Mouse (Mus musculus): Measurements from ENCODE around the gene Tfb1m. TPM values are rescaled to one million over a fixed set of nuclear protein-coding genes. Genes with fewer than 3 reads are reported as not detected.
A peak's percentile ranks its signal among the peaks of the same experiment; 100 is the strongest.

Gene Tfb1m
- polyA plus RNA-seq, 1 experiment, result 35.6 TPM

DNA sequence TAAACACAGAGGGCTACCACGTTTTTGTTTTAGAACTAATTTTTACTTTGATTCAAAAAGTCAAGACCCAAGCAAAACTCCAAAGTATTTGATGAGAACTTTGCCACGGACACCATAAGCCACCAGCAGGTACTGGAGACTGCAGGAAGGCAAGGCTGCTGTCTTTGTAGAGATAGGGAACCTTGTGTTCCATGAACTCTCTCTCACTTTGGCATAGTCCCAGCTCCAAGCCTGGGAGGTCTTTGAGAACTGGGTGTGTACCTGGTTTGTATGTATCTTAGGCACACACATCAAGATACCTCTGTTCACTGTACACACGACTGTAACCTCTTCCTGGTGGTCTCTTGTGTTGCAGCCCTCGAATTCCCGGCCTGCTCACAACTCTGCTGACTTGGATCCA, 43.3 kb downstream of the Tfb1m start:
- Histone ChIP-seq H3K4me1 (ENCODE audit: control insufficient read depth, insufficient read depth, low read length) (no peaks in the 10 kb centered on the region), H3K27ac (ENCODE audit: control insufficient read depth, insufficient read depth, low read depth, low read length) (no peak overlapping the region), H3K27me3 (ENCODE audit: control insufficient read depth, insufficient read depth, low read length) (no peaks in the 10 kb centered on the region), H3K36me3 (ENCODE audit: control insufficient read depth, insufficient read depth, low read length) (peaks cover 1% of the 10 kb centered on the region; the same call in 1 of the 2 replicates), H3K4me3 (ENCODE audit: control insufficient read depth, low read depth, low read length) (no peak overlapping the region)
- TF ChIP-seq CTCF (IDR thresholded peaks at IDR 0.05; ENCODE audit: control insufficient read depth, insufficient read depth, insufficient replicate concordance, low read depth, low read length) (no peak), POLR2A (IDR thresholded peaks at IDR 0.05; ENCODE audit: control insufficient read depth, low read depth, low read length) (no peak)

DNA sequence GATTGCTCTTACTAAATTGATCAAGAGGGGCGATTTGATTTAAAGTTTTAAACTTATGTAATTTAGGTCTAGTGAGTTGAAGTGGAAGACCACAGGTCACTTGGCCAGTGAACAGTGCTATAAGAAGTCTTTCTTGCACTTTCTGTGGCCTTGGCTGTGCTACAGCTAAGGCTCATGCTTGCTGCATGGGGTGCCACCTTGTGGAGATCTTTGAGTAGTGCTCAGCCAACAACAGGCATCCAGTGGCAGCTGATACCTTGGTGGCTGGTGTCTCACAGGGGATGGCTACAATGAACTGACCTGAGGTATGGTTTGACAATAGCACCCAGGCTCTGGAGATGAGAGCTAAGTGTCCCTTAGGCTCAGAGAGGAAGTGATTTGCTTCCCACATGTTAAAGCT, 47.7 kb downstream of the Tfb1m start:
- H3K4me1 ChIP-seq (ENCODE audit: control insufficient read depth, insufficient read depth, low read length), result no peaks in the 10 kb centered on the region
- TF ChIP-seq CTCF (IDR thresholded peaks at IDR 0.05; ENCODE audit: control insufficient read depth, insufficient read depth, insufficient replicate concordance, low read depth, low read length) (peak; percentile 69; the same call in 1 of the 2 replicates), POLR2A (IDR thresholded peaks at IDR 0.05; ENCODE audit: control insufficient read depth, low read depth, low read length) (no peak)
- H3K36me3 ChIP-seq (ENCODE audit: control insufficient read depth, insufficient read depth, low read length), result no peaks in the 10 kb centered on the region
- H3K27me3 ChIP-seq (ENCODE audit: control insufficient read depth, insufficient read depth, low read length), result no peaks in the 10 kb centered on the region
- H3K4me3 ChIP-seq (ENCODE audit: control insufficient read depth, low read depth, low read length), result no peak overlapping the region
- H3K27ac ChIP-seq (ENCODE audit: control insufficient read depth, insufficient read depth, low read depth, low read length), result no peak overlapping the region

DNA sequence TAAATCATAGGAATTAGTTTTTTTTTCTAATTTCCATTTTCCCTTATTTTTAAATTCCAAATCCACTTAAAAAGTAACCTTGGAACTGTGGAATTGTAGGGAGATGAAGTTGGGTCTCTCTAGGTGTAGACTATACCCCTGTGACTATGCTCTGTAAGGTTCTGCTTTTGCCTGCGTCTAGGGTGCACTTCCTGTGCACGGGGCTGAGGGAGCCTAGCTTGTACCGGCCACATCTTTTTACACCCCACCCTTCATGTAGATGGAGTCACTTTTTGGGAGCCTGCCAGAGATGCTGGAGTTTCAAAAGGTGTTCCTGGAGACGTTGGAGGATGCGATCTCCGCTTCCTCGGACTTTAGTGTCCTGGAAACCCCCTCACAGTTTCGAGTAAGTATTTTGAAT, 51.1 kb downstream of the Tfb1m start:
- Histone ChIP-seq H3K4me1 (ENCODE audit: control insufficient read depth, insufficient read depth, low read length) (no peaks in the 10 kb centered on the region), H3K36me3 (ENCODE audit: control insufficient read depth, insufficient read depth, low read length) (no peaks in the 10 kb centered on the region), H3K27me3 (ENCODE audit: control insufficient read depth, insufficient read depth, low read length) (no peaks in the 10 kb centered on the region), H3K4me3 (ENCODE audit: control insufficient read depth, low read depth, low read length) (no peak overlapping the region), H3K27ac (ENCODE audit: control insufficient read depth, insufficient read depth, low read depth, low read length) (no peak overlapping the region)
- no peak for TF ChIP-seq POLR2A (IDR thresholded peaks at IDR 0.05; ENCODE audit: control insufficient read depth, low read depth, low read length)
- no peak for TF ChIP-seq CTCF (IDR thresholded peaks at IDR 0.05; ENCODE audit: control insufficient read depth, insufficient read depth, insufficient replicate concordance, low read depth, low read length)

DNA sequence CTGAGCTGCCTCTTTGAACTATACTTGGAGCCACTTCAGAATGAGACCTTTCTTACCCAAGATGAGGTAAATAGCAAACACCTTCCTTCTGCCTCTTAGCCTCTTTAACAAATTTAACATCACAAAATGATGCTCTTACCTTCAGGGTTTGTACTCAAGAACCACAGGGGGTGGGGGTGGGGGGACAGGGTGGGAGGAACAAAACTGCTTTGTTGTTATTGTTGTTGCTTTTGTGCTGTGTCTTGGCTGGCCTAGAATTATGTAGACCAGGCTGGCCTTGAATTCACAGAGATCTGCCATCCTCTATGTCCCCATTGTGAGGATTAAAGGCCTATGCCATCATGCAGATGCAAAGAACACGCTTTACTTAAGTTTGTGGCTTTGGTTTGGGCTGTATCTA, 51.9 kb downstream of the Tfb1m start:
- Histone ChIP-seq H3K27me3 (ENCODE audit: control insufficient read depth, insufficient read depth, low read length) (no peaks in the 10 kb centered on the region), H3K4me1 (ENCODE audit: control insufficient read depth, insufficient read depth, low read length) (no peaks in the 10 kb centered on the region), H3K27ac (ENCODE audit: control insufficient read depth, insufficient read depth, low read depth, low read length) (no peak overlapping the region), H3K36me3 (ENCODE audit: control insufficient read depth, insufficient read depth, low read length) (no peaks in the 10 kb centered on the region), H3K4me3 (ENCODE audit: control insufficient read depth, low read depth, low read length) (no peak overlapping the region)
- TF ChIP-seq POLR2A (IDR thresholded peaks at IDR 0.05; ENCODE audit: control insufficient read depth, low read depth, low read length) (no peak), CTCF (IDR thresholded peaks at IDR 0.05; ENCODE audit: control insufficient read depth, insufficient read depth, insufficient replicate concordance, low read depth, low read length) (no peak)

DNA sequence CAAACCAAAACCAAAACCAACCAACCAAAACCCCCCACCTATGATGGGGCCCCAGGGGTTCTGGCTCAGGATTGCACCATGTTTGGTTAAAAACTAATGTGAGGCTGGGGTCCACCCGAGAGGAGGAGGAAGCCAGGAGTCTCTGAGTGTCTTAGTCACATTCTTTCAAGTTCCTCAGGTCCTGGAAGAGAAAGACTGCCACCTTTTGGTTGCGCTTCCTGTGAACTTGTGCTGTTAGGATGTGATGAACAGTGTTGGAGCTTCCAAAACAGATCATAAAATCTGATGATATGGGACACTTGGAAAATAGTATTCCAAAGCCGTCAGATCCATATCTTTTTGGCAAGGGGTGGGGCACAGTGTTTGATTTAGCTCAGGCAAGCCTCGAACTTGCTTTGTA, 56.6 kb downstream of the Tfb1m start:
- no peak for TF ChIP-seq CTCF (IDR thresholded peaks at IDR 0.05; ENCODE audit: control insufficient read depth, insufficient read depth, insufficient replicate concordance, low read depth, low read length)
- TF ChIP-seq POLR2A (IDR thresholded peaks at IDR 0.05; ENCODE audit: control insufficient read depth, low read depth, low read length), result no peak
- H3K4me3 ChIP-seq (ENCODE audit: control insufficient read depth, low read depth, low read length), result no peak overlapping the region
- H3K36me3 ChIP-seq (ENCODE audit: control insufficient read depth, insufficient read depth, low read length), result no peaks in the 10 kb centered on the region
- no peaks in the 10 kb centered on the region for H3K27me3 ChIP-seq (ENCODE audit: control insufficient read depth, insufficient read depth, low read length)
- H3K4me1 ChIP-seq (ENCODE audit: control insufficient read depth, insufficient read depth, low read length), result no peaks in the 10 kb centered on the region
- no peak overlapping the region for H3K27ac ChIP-seq (ENCODE audit: control insufficient read depth, insufficient read depth, low read depth, low read length)

DNA sequence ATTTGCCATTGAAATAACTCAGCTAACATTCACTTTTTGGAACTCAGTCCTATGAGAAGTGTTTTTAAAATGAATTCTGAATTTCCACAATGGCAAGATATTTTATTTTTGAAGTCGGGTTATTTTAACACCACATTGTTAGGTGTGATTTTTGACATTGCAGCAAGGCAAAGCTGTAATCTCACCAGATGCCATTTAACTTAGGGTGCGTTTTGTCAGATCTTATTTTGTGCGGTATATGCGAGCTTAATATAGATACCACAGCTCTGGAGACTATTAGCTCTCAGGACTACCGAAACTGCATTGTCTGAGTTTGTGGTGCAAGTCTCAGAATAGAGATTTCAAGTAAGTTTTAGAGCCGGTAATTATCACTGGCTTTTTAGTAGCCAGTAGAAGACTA, 57.5 kb downstream of the Tfb1m start:
- Histone ChIP-seq H3K4me3 (ENCODE audit: control insufficient read depth, low read depth, low read length) (no peak overlapping the region), H3K36me3 (ENCODE audit: control insufficient read depth, insufficient read depth, low read length) (no peaks in the 10 kb centered on the region), H3K27ac (ENCODE audit: control insufficient read depth, insufficient read depth, low read depth, low read length) (no peak overlapping the region), H3K4me1 (ENCODE audit: control insufficient read depth, insufficient read depth, low read length) (no peaks in the 10 kb centered on the region), H3K27me3 (ENCODE audit: control insufficient read depth, insufficient read depth, low read length) (no peaks in the 10 kb centered on the region)
- no peak for TF ChIP-seq POLR2A (IDR thresholded peaks at IDR 0.05; ENCODE audit: control insufficient read depth, low read depth, low read length)
- no peak for TF ChIP-seq CTCF (IDR thresholded peaks at IDR 0.05; ENCODE audit: control insufficient read depth, insufficient read depth, insufficient replicate concordance, low read depth, low read length)

DNA sequence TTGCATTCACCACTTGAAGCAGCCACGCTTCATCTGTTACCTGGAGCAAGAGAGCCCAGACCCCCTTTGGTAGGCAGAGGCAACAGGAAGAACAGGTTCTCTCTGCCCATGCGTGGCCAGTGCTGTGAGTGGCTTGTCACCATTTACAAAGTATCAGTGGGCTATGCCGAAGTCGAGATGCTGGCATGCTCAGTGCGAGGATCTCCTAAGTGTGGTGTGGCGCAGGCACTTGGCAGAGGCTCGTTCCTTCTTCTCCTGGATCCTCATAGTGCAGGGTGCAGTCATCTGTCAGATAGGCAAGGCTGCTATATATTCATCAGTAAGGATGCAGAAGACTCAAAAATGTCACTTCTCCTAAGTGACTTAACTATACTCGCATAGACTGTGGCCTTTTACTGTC, 58.1 kb downstream of the Tfb1m start:
- Histone ChIP-seq H3K4me3 (ENCODE audit: control insufficient read depth, low read depth, low read length) (no peak overlapping the region), H3K27ac (ENCODE audit: control insufficient read depth, insufficient read depth, low read depth, low read length) (no peak overlapping the region), H3K36me3 (ENCODE audit: control insufficient read depth, insufficient read depth, low read length) (no peaks in the 10 kb centered on the region), H3K27me3 (ENCODE audit: control insufficient read depth, insufficient read depth, low read length) (no peaks in the 10 kb centered on the region), H3K4me1 (ENCODE audit: control insufficient read depth, insufficient read depth, low read length) (no peaks in the 10 kb centered on the region)
- TF ChIP-seq CTCF (IDR thresholded peaks at IDR 0.05; ENCODE audit: control insufficient read depth, insufficient read depth, insufficient replicate concordance, low read depth, low read length) (no peak), POLR2A (IDR thresholded peaks at IDR 0.05; ENCODE audit: control insufficient read depth, low read depth, low read length) (no peak)

DNA sequence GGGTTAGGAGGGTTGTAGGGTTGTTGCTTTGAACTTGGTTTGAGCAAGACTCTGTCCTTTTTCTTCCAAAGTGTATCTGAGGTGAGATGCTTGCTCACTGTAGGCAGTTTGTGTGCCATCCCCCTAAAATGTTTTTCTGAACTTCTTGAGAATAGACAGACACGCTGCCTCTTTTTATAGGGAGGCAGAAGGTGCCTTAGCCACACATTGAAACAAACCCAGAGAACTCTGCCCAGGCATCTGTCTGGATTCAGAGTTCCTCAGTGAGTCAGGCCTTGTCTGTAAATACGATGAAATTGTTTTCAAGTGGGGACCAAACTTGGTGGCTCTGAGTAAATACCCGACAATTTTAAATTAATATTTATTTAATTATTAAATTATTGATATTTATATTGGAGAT, 59.0 kb downstream of the Tfb1m start:
- H3K27me3 ChIP-seq (ENCODE audit: control insufficient read depth, insufficient read depth, low read length), result no peaks in the 10 kb centered on the region
- H3K36me3 ChIP-seq (ENCODE audit: control insufficient read depth, insufficient read depth, low read length), result no peaks in the 10 kb centered on the region
- H3K4me3 ChIP-seq (ENCODE audit: control insufficient read depth, low read depth, low read length), result no peak overlapping the region
- no peak overlapping the region for H3K27ac ChIP-seq (ENCODE audit: control insufficient read depth, insufficient read depth, low read depth, low read length)
- TF ChIP-seq CTCF (IDR thresholded peaks at IDR 0.05; ENCODE audit: control insufficient read depth, insufficient read depth, insufficient replicate concordance, low read depth, low read length) (no peak), POLR2A (IDR thresholded peaks at IDR 0.05; ENCODE audit: control insufficient read depth, low read depth, low read length) (no peak)
- H3K4me1 ChIP-seq (ENCODE audit: control insufficient read depth, insufficient read depth, low read length), result no peaks in the 10 kb centered on the region
